Mouse (Mus musculus) adrenal gland, postnatal 4 days (tissue): ENCODE results near the gene Rab35. TPM values are rescaled to one million over a fixed set of nuclear protein-coding genes. Genes with fewer than 3 reads are reported as not detected.

Experiments used
- microRNA-seq: library from miRNA; unstranded; fragments of <30 nt; microRNA quantifications from one replicate; pipeline ENCODE4 v1.2.0, GENCODE M21; 2021
- total RNA-seq, 2 experiments: library from RNA; stranded (reverse); gene quantifications; 2 replicates each; pipeline ENCODE4 v1.2.3; 2021

Gene Rab35
- total RNA-seq, 2 experiments from 2014 or later = 65.0 to 65.5 TPM

Small RNA genes within 50 kb of the gene (microRNA-seq; reads per million reads assigned to microRNA genes)
- not detected for gene Mir7030

Other genes with a start within 250 kb of the Rab35 start
- gene Msi1, start 202.3 kb upstream of the Rab35 start, total RNA-seq = 10 to 100 TPM; 27.0 to 33.2 TPM
- gene Pla2g1b, start 165.6 kb upstream of the Rab35 start, total RNA-seq = 10 to 100 TPM in 1 of 2 experiments, not detected in 1; 13.7 TPM
- 10 to 100 TPM; 29.9 to 31.3 TPM for gene Sirt4, start 147.2 kb upstream of the Rab35 start, total RNA-seq
- gene Pxn, start 125.2 kb upstream of the Rab35 start, total RNA-seq = 10 to 100 TPM; 77.6 to 82.4 TPM
- 1,000 to 10,000 TPM; 1,094 to 1,122 TPM for gene Rplp0, start 72.4 kb upstream of the Rab35 start, total RNA-seq
- 10 to 100 TPM; 83.5 to 87.5 TPM for gene Gcn1l1, start 66.7 kb upstream of the Rab35 start, total RNA-seq
- 10 to 100 TPM; 16.1 to 18.0 TPM for gene Bicdl1, start 99.7 kb downstream of the Rab35 start, total RNA-seq
- 10 to 100 TPM; 20.1 to 24.9 TPM for gene Cit, start 213.4 kb downstream of the Rab35 start, total RNA-seq